Mouse (Mus musculus) intestine, embryonic 14.5 days (tissue): ENCODE data around the gene Unc45a. TPM values are rescaled to one million over a fixed set of nuclear protein-coding genes. Genes with fewer than 3 reads are reported as not detected.

Experiments used
- ATAC-seq: fragments of 200-750 bp; cut with Nextera tagmentation; replicated peaks from 2 replicates; pipeline ENCODE4 v1.8.0; 2017; ENCODE audit warnings: low read depth, moderate number of reproducible peaks, moderate TSS enrichment, moderate library complexity; ENCODE audit not compliant: low FRiP score, low TSS enrichment
- DNase-seq: peaks from one replicate; pipeline ENCODE4 v3.0.0-alpha.2; 2018; ENCODE audit warnings: low spot score
- H3K27ac ChIP-seq: fragments of 300-500 bp; sonication (generic); 2 replicates; pipeline ENCODE4 v1.5.1; 2014; ENCODE audit warnings: low read depth, mild to moderate bottlenecking, control low read depth
- H3K27me3 ChIP-seq: fragments of 300-500 bp; sonication (generic); replicated peaks from 2 replicates; pipeline ENCODE4 v1.6.1; 2014; ENCODE audit warnings: low read length, control low read depth; ENCODE audit not compliant: control insufficient read depth, insufficient read depth
- H3K36me3 ChIP-seq: fragments of 300-500 bp; sonication (generic); 2 replicates; pipeline ENCODE4 v1.6.1; 2014; ENCODE audit warnings: low read length, control low read depth; ENCODE audit not compliant: control insufficient read depth, insufficient read depth
- H3K4me1 ChIP-seq: fragments of 300-500 bp; sonication (generic); replicated peaks from 2 replicates; pipeline ENCODE4 v1.6.1; 2014; ENCODE audit warnings: low read length, control low read depth, mixed read lengths; ENCODE audit not compliant: control insufficient read depth, insufficient read depth
- H3K4me2 ChIP-seq: fragments of 300-500 bp; sonication (generic); 2 replicates; pipeline ENCODE4 v1.6.1; 2014; ENCODE audit warnings: low read length
- H3K4me3 ChIP-seq: fragments of 300-500 bp; sonication (generic); 2 replicates; pipeline ENCODE4 v1.5.1; 2014; ENCODE audit warnings: low read depth, low read length, control low read depth, mixed read lengths
- H3K9ac ChIP-seq: fragments of 300-500 bp; sonication (generic); 2 replicates; pipeline ENCODE4 v1.6.1; 2014; ENCODE audit warnings: mild to moderate bottlenecking, low read length
- H3K9me3 ChIP-seq: fragments of 300-500 bp; sonication (generic); 2 replicates; pipeline ENCODE4 v1.6.1; 2016; ENCODE audit warnings: low read length, control low read depth; ENCODE audit not compliant: control insufficient read depth
- WGBS: fragments of 180-500 bp; shearing (Covaris S2); extraction: QIAGEN DNeasy Blood & Tissue Kit; methylation state at CpG from one replicate; pipeline ENCODE4 v1.1.7; 2014; 5-methylcytosine and 5-hydroxymethylcytosine counted together
- polyA plus RNA-seq: library from polyadenylated mRNA; unstranded; fragments of >200 nt; fragmentation: Nextera tagmentation; extraction: Ambion mirVana; gene quantifications from 2 replicates; pipeline ENCODE4 v1.2.1, GENCODE M21; 2014

Gene Unc45a
- polyA plus RNA-seq, 1 experiment from 2014 or later: 29.9 TPM

DNA sequence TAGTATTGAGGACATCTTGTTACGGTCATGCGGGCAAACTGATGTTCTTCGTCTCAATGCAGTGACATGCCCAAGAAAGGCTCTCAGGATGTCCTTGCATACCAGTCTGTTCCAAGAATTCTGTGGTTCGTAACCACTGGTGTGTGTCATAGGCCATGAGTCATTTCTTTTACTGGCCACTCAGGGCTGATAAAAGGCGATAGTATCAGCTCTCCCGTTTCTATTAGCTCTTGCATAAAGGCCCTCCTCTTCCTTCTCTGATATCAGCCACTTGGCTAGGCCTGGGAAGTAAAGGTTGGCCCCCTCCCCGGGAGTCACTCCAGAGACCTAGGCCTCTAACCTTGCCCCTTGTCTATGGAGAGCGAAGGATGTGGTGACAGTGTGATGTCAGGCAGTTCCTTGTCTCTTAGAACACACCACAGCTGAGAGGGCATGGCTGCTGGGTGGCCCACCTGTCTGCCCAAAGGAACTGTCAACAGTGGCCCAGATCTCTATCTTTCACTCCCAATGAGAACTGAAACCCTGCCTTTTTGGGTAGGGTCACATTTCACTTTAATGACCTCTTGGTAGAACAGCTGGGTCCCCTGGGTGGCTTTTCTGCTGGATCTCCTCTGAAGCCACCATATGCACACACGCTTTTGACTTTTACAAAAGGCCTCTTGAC is 34.7 kb upstream of the Unc45a start:
- no peaks in the 10 kb centered on the region for H3K9me3 ChIP-seq
- H3K4me3 ChIP-seq: no peak overlapping the region
- no peak for ATAC-seq
- no peak overlapping the region for H3K4me2 ChIP-seq
- WGBS: 76% methylated on average over 9 of the region's 9 CpGs
- H3K27ac ChIP-seq: no peak overlapping the region
- 0 out of 2 replicates have a peak, but pooled peaks cover 3% of the 10 kb centered on the region for H3K4me1 ChIP-seq
- DNase-seq: no peak
- H3K9ac ChIP-seq: no peak overlapping the region
- H3K27me3 ChIP-seq: no peaks in the 10 kb centered on the region
- H3K36me3 ChIP-seq: no peaks in the 10 kb centered on the region

DNA sequence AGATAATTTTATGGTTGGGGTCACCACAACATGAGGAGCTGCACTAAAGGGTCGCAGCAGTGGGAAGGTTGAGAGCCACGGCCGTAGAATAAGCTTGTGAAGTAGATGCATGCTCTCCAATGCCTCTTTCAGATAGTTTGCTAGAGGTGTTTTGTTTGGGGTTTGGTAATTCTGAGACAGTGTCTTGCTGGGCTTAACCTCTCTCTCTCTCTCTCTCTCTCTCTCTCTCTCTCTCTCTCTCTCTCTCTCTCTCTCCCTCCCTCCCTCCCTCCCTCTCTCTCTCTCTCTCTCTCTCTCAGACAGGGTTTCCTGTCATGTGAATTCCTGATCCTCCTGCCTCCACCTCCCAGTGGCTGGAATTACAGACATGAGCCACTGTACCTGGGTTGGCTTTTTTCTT is 33.9 kb upstream of the Unc45a start:
- ATAC-seq: no peak
- no peaks in the 10 kb centered on the region for H3K27me3 ChIP-seq
- no peak overlapping the region for H3K9ac ChIP-seq
- no peaks in the 10 kb centered on the region for H3K36me3 ChIP-seq
- peaks cover 9% of the 10 kb centered on the region for H3K4me1 ChIP-seq
- 90% methylated on average over 3 of the region's 3 CpGs for WGBS
- H3K4me3 ChIP-seq: no peak overlapping the region
- no peak overlapping the region for H3K27ac ChIP-seq
- H3K9me3 ChIP-seq: no peaks in the 10 kb centered on the region
- H3K4me2 ChIP-seq: no peak overlapping the region
- no peak for DNase-seq

DNA sequence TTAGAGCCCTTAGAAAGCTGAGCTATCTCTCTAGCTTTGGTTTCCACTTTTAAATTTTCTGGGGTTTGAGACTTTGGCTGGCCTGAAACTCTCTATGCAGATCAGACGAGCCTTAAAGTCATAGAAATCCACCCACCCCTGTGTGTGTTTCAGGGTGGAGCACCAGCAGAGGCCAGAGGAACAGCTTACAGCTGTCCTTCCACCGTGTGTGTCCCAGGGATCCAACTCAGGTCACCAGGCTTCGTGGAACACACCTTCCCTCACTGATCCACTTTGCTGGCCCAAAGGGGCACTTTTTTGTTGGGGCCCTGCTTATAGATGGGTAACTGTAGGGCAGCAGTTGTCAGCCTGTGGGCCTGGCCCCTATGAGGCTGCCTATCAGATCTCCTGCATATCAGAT is 33.5 kb upstream of the Unc45a start:
- Histone ChIP-seq H3K36me3 (no peaks in the 10 kb centered on the region), H3K27ac (no peak overlapping the region), H3K9ac (no peak overlapping the region), H3K9me3 (no peaks in the 10 kb centered on the region), H3K4me3 (no peak overlapping the region), H3K4me1 (peaks cover 12% of the 10 kb centered on the region), H3K4me2 (no peak overlapping the region), H3K27me3 (no peaks in the 10 kb centered on the region)
- ATAC-seq (no peak), DNase-seq (no peak)
- WGBS: 67% methylated on average over 3 of the region's 3 CpGs

DNA sequence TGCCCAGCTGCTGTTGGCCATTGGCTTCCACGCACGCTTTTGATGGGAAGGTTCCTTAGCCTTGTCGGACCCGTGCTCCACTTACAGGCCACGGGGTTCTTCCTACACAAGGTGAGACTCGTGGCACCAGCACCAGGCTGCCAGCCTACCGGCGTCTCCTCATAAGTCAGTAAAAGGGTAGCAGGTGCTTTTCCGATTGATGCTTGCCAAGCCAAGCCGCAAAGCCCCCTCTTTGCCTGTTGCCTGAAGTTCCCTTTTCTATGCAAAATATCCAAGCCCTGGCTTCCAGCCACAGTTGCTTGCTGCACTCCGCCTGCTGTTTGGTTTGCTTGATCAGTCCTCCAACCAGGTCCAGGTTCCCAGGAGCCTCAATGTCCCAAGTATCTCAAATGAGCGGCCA is 33.0 kb upstream of the Unc45a start:
- Histone ChIP-seq H3K9ac (no peak overlapping the region), H3K36me3 (no peaks in the 10 kb centered on the region), H3K4me3 (no peak overlapping the region), H3K9me3 (no peaks in the 10 kb centered on the region), H3K27ac (no peak overlapping the region), H3K27me3 (no peaks in the 10 kb centered on the region), H3K4me2 (no peak overlapping the region), H3K4me1 (peaks cover 12% of the 10 kb centered on the region)
- ATAC-seq: no peak
- WGBS: 84% methylated on average over 12 of the region's 12 CpGs
- no peak for DNase-seq

DNA sequence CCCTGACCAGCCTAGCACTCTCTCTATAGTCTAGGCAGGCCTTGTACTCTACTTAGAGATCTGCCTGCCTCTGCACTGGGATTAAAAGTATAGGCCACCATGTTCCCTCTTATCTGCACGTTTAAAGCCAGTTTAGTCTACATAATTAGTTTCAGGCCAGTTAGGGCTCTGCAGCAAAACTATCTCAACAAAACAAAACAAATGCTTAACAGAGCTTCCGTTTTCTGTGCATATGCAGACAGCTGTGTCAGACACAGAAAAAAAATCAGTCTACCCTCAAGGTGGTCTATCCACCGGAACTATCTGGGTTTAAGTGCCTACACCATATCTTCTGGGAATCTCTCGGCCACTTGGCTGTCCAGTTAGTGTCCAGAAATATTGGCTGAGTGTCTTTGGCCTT is 32.5 kb upstream of the Unc45a start:
- DNase-seq (no peak), ATAC-seq (no peak)
- Histone ChIP-seq H3K4me3 (no peak overlapping the region), H3K27me3 (no peaks in the 10 kb centered on the region), H3K9ac (no peak overlapping the region), H3K4me1 (peaks cover 12% of the 10 kb centered on the region), H3K4me2 (no peak overlapping the region), H3K9me3 (no peaks in the 10 kb centered on the region), H3K36me3 (peaks cover 2% of the 10 kb centered on the region; the same call in 1 of the 2 replicates), H3K27ac (no peak overlapping the region)
- WGBS: 74% methylated on average over 4 of the region's 4 CpGs

DNA sequence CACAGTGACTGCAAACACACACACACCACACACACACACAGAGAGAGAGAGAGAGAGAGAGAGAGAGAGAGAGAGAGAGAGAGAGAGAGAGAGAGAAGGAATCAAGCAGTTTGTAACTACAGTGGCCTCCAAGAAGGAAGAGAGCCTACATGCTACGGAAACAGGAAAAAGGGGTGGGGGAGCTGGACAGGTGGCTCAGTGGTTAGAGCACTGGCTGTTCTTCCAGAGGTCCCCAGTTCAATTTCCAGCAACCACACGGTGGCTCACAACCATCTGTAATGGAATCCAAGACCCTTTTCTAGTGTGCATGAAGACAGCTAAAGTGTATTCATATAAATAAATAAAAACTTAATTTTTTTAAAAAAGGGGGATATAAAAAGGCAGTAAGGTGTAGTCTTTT is 31.9 kb upstream of the Unc45a start:
- 52% methylated on average over 2 of the region's 2 CpGs for WGBS
- no peaks in the 10 kb centered on the region for H3K27me3 ChIP-seq
- ATAC-seq (no peak), DNase-seq (no peak)
- no peak overlapping the region for H3K27ac ChIP-seq
- peaks cover 9% of the 10 kb centered on the region for H3K36me3 ChIP-seq
- no peaks in the 10 kb centered on the region for H3K9me3 ChIP-seq
- peaks cover 12% of the 10 kb centered on the region for H3K4me1 ChIP-seq
- no peak overlapping the region for H3K9ac ChIP-seq
- no peak overlapping the region for H3K4me3 ChIP-seq
- H3K4me2 ChIP-seq: no peak overlapping the region

DNA sequence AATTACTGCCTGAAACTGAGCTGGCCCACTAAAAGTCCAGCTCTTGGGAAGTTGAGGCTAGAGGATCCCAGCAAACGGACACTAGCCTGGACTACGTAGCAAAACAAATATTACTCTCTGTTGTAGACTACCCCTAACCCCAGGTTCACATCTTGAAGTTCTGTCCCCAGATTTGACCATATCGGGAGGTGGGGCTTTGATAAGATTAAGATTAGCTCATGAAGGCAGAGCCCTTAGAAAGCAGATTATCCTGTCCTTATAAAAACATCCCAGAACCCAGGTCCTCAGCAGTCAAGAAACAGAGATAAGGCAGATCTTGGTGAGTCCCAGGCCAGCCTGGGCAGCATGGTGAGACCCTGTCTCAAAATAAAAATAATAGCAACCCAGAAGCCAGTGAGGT is 31.4 kb upstream of the Unc45a start:
- Histone ChIP-seq H3K4me1 (peaks cover 12% of the 10 kb centered on the region), H3K9me3 (no peaks in the 10 kb centered on the region), H3K4me3 (no peak overlapping the region), H3K27ac (no peak overlapping the region), H3K27me3 (no peaks in the 10 kb centered on the region), H3K36me3 (peaks cover 14% of the 10 kb centered on the region), H3K9ac (no peak overlapping the region), H3K4me2 (no peak overlapping the region)
- no peak for DNase-seq
- no peak for ATAC-seq
- WGBS: 81% methylated on average over 3 of the region's 3 CpGs

DNA sequence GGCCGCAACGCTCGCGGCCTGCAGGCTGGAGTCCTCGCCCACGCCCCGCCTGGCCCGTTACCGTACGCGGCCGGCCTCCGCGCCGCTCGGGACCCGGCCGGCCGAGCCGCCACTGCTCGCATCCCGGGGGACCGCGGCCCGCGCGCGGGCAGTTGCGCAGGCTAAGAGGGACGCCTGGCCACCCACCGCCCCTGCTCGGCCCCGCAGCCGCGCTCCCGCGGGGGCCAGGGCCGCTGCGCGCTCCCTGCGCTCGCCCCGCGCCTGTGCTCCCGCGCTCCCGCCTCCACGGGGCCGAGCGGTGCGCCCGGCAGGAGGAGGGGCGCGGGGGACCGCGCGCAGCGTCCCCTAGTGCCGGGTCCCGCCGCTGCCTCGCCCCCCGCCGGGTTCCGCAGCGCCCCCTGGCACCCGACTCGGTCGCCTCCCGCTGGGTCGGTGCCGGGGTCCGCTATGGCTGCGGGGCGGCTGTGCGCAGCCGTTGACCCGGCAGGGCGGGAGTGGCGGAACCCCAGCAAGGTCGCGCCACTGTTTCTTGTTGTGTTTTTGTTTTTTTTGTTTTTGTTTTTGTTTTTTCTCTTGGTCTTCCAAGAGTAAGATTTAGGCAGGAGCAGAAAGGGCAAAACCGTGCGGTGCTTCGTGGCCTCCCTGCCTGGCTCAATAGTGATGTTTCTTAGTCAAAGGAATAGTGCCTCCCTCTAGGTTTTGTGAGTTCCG is 30.4 kb upstream of the Unc45a start, which contains the start of gene Man2a2:
Man2a2 (minus strand) TSS at position 335 of the 711 bp plus-strand sequence.
- WGBS: under 1% methylated on average over 65 of the region's 86 CpGs
- ATAC-seq (peak; percentile 66), DNase-seq (peak; percentile 80)
- no peaks in the 10 kb centered on the region for H3K9me3 ChIP-seq
- H3K9ac ChIP-seq: peak within 1 kb of the TSS; percentile 80
- H3K27me3 ChIP-seq: no peaks in the 10 kb centered on the region
- peak within 1 kb of the TSS; percentile 80 for H3K27ac ChIP-seq
- H3K4me1 ChIP-seq: peaks cover 12% of the 10 kb centered on the region
- H3K4me2 ChIP-seq: peak within 1 kb of the TSS; percentile 71
- H3K36me3 ChIP-seq: peaks cover 24% of the 10 kb centered on the region
- H3K4me3 ChIP-seq: peak within 1 kb of the TSS; percentile 89

DNA sequence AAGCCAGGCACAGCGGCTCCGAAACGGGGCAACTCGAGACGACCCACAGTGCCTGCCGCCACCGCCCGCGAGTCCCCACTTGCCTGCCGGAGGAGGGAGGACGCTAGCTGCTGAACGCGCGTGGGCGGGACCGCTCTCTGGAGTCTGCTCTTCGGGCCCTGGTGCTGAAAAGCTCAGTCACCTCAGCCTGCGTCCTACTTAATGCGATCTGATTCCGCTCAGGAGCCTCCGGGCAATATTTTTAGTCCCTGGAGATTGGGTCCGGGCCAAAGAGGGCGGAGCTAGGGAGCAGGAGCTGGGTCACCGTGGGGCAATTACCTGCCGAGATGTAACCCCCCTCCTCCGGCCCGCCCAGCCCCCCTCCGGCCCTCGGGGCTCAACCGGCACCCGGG is 29.8 kb upstream of the Unc45a start:
- Histone ChIP-seq H3K36me3 (peaks cover 29% of the 10 kb centered on the region), H3K9ac (peak overlapping the region; percentile 80), H3K9me3 (no peaks in the 10 kb centered on the region), H3K27ac (peak overlapping the region; percentile 80), H3K4me3 (peak overlapping the region; percentile 89), H3K4me1 (peaks cover 12% of the 10 kb centered on the region), H3K27me3 (no peaks in the 10 kb centered on the region), H3K4me2 (peak overlapping the region; percentile 71)
- WGBS: under 1% methylated on average over 31 of the region's 31 CpGs
- DNase-seq (peak; percentile 86), ATAC-seq (peak; percentile 37)
